Mouse (Mus musculus) bone marrow macrophage, adult 2 months (primary cell): ENCODE results near the gene Hoxc4.

Experiments used
- CTCF ChIP-seq: IDR thresholded peaks from 2 replicates; pipeline ENCODE4 v1.5.1; 2012; ENCODE audit warnings: low read depth, mild to moderate bottlenecking, low read length, moderate library complexity
- POLR2A ChIP-seq: IDR thresholded peaks from 2 replicates; pipeline ENCODE4 v1.6.1; 2012; ENCODE audit warnings: mild to moderate bottlenecking, low read depth, low read length, borderline replicate concordance

DNA sequence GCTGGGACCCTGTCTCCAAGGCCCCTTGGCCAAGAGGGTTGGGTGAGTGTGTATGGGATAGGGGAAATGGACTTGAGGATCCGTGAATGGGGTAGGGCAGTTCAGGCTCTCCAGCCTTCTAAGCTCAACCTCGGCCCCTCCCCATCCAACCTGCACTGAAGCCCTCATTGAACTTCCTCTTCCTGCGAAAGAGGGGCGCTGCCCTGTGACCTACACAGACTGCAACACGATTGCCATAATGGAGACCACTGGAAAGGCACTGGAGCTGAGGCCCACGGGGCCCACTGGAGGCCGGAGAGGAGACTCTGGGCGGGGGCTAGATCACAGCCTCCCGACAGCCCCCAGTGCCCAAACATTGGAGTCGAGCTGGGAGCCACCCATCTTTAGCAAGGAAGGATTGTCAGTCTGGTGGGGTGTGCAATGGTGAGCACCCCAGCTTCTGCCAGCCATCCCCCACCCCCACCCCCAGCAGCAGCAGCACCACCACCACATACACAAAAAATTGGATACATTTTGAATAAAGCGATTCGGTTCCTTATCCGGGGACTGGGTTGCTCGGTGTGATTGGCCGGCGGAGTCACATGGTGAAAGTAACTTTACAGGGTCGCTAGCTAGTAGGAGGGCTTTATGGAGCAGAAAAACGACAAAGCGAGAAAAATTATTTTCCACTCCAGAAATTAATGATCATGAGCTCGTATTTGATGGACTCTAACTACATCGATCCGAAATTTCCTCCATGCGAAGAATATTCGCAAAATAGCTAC lies 15.5 kb downstream of the Hoxc4 start:
- TF ChIP-seq CTCF (no peak), POLR2A (no peak)
